Mouse (Mus musculus) leukemia stem cell, adult 10-12 weeks (primary cell): Measurements from ENCODE around the gene Mipol1. TPM values are rescaled to one million over a fixed set of nuclear protein-coding genes. Genes with fewer than 3 reads are reported as not detected.

Experiments used
- polyA plus RNA-seq: library from polyadenylated mRNA; stranded (reverse); fragments of >175 nt; gene quantifications from 2 replicates; pipeline ENCODE4 v1.2.3, GENCODE M21; 2012; ENCODE audit warnings: low replicate concordance

Mipol1 gene
- 0.78 and 1.5 TPM in 2 replicates for polyA plus RNA-seq

GRCm38 (mm10) chr12:57230192-57230706, at the start of gene Mipol1, which contains the start of gene Prps1l3:
Mipol1 (plus strand) TSS chr12:57230427.
Prps1l3 (plus strand) TSS chr12:57230412.

GRCm38 (mm10) chr12:57197363-57198026, 32.7 kb upstream of the Mipol1 start, which contains the start of gene Slc25a21:
Slc25a21 (minus strand) TSS chr12:57197472.

Other genes starting within 250 kb of the Mipol1 start
- gene Slc25a21, start 33.0 kb upstream of the Mipol1 start, polyA plus RNA-seq, result 21.7 and 23.6 TPM in 2 replicates
- gene Prps1l3, start within 50 bp of the Mipol1 start, polyA plus RNA-seq, result 13.3 and 18.8 TPM in 2 replicates